Mouse (Mus musculus) G1E-ER4 (cell line): Measurements from ENCODE around the gene Ccnk. TPM values are rescaled to one million over a fixed set of nuclear protein-coding genes. Genes with fewer than 3 reads are reported as not detected.

Experiments
- GATA1 ChIP-seq: IDR thresholded peaks from one replicate; pipeline ENCODE4 v1.8.0; 2012; ENCODE audit warnings: low read length, inconsistent platforms
- polyA plus RNA-seq: library from polyadenylated mRNA; stranded (reverse); fragments of >175 nt; gene quantifications from 2 replicates; pipeline ENCODE4 v1.2.3, GENCODE M21; 2012

The Ccnk gene
- polyA plus RNA-seq: 159 and 175 TPM in 2 replicates

GRCm38 (mm10) chr12:108179321-108180266 is at the start of gene Ccnk:
Ccnk (plus strand) TSS chr12:108179579.
- TF ChIP-seq GATA1: no peak

DNA sequence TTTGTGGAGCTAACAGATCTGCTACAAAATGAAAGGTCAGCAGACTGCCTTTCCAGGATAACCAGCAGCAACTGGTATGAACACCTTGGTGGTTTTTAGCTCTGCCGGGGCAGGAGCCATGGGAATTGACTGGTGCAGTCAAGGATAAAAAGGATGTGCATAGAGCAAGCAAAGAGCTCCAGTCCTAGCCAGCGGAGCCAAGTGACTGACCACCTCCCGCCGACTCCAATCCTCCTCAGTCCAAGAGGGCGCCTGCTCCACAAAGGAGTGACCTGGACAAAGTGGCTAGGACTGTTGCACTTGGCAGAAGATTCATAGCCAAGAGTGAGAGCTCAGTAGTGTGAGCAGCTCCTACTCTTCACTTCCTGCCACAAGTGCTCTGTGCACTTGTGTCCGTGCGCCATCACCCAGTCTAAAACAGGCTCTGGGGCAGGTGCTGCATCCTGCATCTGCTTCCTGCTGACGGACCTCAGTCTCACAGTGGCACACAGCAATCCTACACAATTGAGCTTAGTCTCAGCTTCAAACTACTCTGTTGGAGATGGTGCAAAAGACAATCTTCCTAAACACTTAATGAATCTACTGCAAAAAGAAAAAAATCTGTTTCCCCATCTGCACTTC is 46.8 kb upstream of the Ccnk start:
- no peak for TF ChIP-seq GATA1

DNA sequence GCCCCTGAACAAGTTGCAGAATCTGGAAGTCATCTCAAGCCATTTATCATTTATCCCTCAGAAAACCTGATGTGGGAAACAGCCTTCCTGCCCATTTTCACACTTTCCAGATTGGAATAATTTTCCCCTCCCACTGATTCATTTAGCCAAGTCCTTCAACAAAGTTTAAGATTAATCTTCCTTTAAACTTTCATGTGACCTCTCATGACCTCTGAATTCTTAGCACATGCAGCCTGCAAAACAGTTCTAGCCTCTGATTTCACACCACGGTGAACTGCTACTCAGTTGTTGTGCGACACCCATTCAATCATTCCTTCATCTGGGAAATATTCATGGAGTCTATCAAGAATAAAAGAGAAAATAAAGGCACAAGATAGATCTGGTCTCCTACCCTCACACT is 46.2 kb upstream of the Ccnk start:
- no peak for TF ChIP-seq GATA1

GRCm38 (mm10) chr12:108135610-108136208 is 43.7 kb upstream of the Ccnk start:
- TF ChIP-seq GATA1: no peak

DNA sequence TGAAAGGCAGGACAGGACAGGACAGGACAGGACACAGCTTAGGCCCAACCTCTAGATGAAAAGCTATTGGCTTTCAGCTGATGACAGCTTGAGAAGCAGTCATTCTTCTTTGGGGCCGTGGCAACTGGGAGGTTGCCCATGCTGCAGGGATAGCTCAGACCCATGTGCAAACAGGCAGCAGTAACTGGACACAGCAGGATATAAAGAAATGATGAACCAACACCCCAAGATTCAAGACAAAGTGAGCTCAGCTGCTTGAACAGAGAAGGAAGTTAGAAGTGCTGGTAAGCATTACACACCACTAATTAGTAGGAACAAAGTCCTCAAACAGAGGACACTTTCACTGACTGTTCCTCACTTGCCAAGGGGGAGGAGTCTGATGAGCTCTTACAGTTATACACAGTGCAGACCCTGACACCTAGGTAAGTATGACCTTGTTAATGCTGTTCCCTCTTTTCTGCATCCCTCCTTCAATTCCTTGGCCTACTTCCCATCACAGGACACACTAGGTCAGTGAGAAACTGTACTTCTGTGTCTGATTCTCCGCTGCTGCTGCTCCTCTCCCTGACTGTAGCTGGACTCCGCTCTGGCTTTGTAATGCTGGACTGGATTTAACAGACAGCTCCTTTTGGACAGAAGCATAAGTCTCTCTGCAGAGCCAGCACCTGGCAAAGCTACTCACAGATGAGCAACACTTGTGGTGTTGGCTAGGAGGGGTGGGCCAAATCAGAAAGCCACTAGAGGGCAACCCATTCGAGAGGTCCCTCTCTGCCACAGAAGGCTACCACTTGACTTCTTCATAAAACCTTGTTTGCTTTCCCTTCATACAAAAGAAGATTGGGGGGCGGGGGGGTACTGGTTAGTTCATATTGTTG is 35.5 kb upstream of the Ccnk start:
- no peak for TF ChIP-seq GATA1

GRCm38 (mm10) chr12:108145198-108145597 is 34.2 kb upstream of the Ccnk start:
- no peak for TF ChIP-seq GATA1

DNA sequence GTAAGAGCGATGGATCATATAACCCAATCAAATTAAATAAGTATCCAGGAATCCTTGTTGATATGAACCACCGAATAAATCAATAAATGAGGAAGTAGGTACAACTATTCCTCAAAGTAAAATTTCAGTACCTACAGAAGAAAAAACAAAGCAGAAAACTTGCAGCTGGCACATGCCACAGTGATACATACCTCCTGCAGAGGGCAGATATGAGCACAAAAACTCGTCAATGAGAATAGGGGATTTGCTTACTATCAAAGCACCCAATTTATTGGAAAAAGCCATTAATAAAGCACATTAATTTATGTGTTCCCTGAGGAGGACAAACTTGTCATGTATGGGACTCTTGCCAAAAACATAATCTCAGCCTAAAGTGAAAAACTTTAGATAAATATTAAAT is 29.6 kb upstream of the Ccnk start:
- no peak for TF ChIP-seq GATA1

GRCm38 (mm10) chr12:108152743-108153142 is 26.6 kb upstream of the Ccnk start:
- TF ChIP-seq GATA1: no peak

DNA sequence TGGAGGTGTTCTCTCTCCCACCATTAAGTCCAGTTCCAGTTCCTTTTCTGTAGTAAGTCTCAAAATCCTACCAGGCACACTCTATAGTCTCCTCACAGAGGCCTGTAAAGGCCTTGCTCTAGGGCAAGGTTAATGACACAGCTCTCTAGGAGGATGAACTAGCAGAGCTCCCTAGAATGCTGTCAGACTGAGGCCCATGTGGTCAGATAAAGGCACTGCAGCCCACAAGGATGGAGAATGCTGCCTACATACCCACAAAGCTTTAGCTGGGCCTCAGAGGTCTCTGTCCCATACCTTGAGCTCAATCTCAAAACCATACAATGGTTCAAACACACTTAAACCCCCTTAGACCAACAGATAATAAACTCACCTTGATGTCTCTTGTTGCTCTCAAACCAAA is 19.5 kb upstream of the Ccnk start:
- TF ChIP-seq GATA1: no peak

GRCm38 (mm10) chr12:108162036-108162435 is 17.3 kb upstream of the Ccnk start:
- TF ChIP-seq GATA1: no peak

DNA sequence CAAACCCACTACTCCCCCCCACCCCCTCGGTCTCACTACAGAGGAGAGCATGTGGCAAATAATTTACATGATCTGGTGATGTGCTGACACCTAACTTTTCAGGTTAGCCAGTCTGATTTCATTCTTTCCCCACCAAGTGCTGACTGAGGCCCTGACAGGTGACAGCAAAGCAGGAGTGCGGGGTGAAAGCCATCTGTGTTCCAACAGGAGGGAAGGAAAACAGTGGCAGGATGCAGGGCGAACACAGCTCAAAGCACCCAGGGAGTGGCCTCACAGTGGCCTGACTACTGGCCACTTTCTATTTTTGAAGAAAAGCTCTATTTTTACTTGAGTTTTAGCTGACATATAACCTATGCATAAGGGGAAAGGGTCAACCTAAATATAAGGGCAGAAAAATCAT is 15.7 kb upstream of the Ccnk start:
- no peak for TF ChIP-seq GATA1

DNA sequence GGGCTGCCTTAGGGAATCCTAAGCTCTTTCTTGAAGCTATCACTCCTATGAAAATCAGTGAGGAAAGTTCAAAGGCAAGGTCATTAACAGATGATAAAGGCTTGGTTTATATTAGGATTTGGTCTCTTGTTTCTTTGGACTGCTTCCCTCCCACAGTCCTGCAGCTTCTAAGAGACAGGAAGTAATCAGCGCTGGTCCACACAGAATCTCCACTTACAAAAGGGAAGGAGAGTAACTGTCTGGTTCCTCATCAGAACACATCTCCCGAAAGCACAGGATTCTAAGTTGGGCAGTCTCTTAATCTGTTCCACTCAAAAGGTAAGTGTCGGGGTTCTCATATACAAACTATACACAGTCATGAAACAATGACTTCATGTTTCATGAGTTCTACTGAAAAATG is 10.5 kb upstream of the Ccnk start:
- TF ChIP-seq GATA1: no peak

- no peak for TF ChIP-seq GATA1
Measured at GRCm38 (mm10) chr12:108170467-108170866, 8.9 kb upstream of the Ccnk start.

- TF ChIP-seq GATA1: no peak
Measured at GRCm38 (mm10) chr12:108171336-108171735, 8.0 kb upstream of the Ccnk start.

- TF ChIP-seq GATA1: no peak
Measured at GRCm38 (mm10) chr12:108172639-108173038, 6.7 kb upstream of the Ccnk start.
